In the genomic region with DNA sequence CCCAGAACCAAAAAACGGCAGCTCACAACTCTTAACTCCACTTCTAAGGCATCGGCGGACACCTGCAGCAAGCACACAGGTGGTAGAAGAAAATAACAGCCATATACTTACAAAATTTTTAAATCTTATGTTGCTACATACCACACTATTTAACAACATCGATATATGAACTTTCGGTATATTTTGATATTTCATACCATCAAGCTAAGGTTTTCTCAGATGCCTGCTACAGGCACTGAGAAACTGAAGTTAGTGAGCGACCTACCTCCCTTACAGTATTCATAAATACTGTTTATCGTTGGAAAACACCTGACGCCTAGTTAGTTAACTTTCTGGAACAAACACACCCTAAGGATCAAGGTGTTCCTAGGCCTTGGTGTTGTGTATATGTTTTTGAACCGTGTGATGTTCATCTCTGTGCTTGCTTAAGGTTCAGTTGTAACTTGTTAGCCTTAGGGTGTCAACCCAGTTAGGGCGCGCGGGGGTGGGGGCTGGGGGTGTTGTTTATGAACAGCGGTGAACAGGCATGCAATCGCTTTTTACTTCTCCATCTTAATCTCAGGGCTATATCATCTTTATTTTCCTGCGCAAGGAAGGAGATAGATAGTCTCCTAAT, we compare ENCODE assay signal across 10 mouse cellular contexts. TPM values are rescaled to one million over a fixed set of nuclear protein-coding genes. Genes with fewer than 3 reads are reported as not detected.
A peak's percentile ranks its signal among the peaks of the same experiment; 100 is the strongest.
DNase-seq lines count a peak whose midpoint lies in the region; ATAC-seq and TF ChIP-seq lines count a peak whose summit lies in the region.
"Had no signal": no experiment of that assay in that cellular context is flagged by ENCODE, and none has a peak within 500 bp of the region (broad histone marks: within the 10 kb centered on the region; RNA-seq: fewer than 3 reads in every experiment).

No protein-coding gene starts in this region.

- peaks cover 26% of the 10 kb centered on the region; the same call in 1 of the 2 replicates for H3K4me1 ChIP-seq in forebrain, postnatal 0 days (ENCODE audit: insufficient read depth)
- H3K4me1 ChIP-seq in limb, embryonic 15.5 days, result peaks cover 48% of the 10 kb centered on the region

- no peak for TF ChIP-seq CTCF in forebrain, postnatal 0 days (IDR thresholded peaks at IDR 0.05; ENCODE audit: low read depth)

- no peak overlapping the region for H3K4me3 ChIP-seq in forebrain, postnatal 0 days (ENCODE audit: low read depth, low read length)
- H3K4me3 ChIP-seq in limb, embryonic 15.5 days, result no peak overlapping the region; the same call in 1 of the 2 replicates

- intact Hi-C loops in heart, postnatal 25 days (cut with DNase I), result no loop called here
- intact Hi-C loops in left cerebral cortex, postnatal 4 days (cut with DNase I), result no loop called here

- WGBS in forebrain, postnatal 0 days, result 87% methylated on average over 15 of the region's 15 CpGs
- 69% methylated on average over 15 of the region's 15 CpGs for WGBS in limb, embryonic 15.5 days

- peaks cover 16% of the 10 kb centered on the region for H3K36me3 ChIP-seq in forebrain, postnatal 0 days (ENCODE audit: insufficient read depth)
- peaks cover 19% of the 10 kb centered on the region for H3K36me3 ChIP-seq in limb, embryonic 15.5 days

- DNase-seq in heart, adult 11 months, result peak; percentile 80
- DNase-seq in heart, postnatal 25 days (ENCODE audit: low spot score), result no peak
- DNase-seq in A20 (ENCODE audit: low read depth, low spot score), result peak; percentile 27
- no peak for DNase-seq in forebrain, postnatal 0 days
- DNase-seq in left cerebral cortex, postnatal 4 days, result no peak
- DNase-seq in layer of hippocampus, postnatal 10 days (ENCODE audit: low spot score in 2 of 2), result no peak

- no peak overlapping the region for H3K9ac ChIP-seq in forebrain, postnatal 0 days
- no peak overlapping the region for H3K9ac ChIP-seq in limb, embryonic 15.5 days

- H3K27me3 ChIP-seq in forebrain, postnatal 0 days (ENCODE audit: insufficient read depth, low read length), result no peaks in the 10 kb centered on the region
- no peaks in the 10 kb centered on the region for H3K27me3 ChIP-seq in limb, embryonic 15.5 days

- no peaks in the 10 kb centered on the region for H3K9me3 ChIP-seq in forebrain, postnatal 0 days (ENCODE audit: low read length)
- no peaks in the 10 kb centered on the region for H3K9me3 ChIP-seq in limb, embryonic 15.5 days

- H3K27ac ChIP-seq in forebrain, postnatal 0 days (ENCODE audit: low read depth, low read length), result no peak overlapping the region
- H3K27ac ChIP-seq in limb, embryonic 15.5 days, result peak overlapping the region; percentile 78; the same call in 1 of the 2 replicates

- H3K4me2 ChIP-seq in forebrain, postnatal 0 days (ENCODE audit: low read depth), result peak overlapping the region; percentile 81; the same call in 1 of the 2 replicates
- peak overlapping the region; percentile 67 for H3K4me2 ChIP-seq in limb, embryonic 15.5 days

- ATAC-seq in forebrain, postnatal 0 days, result no peak
- ATAC-seq in limb, embryonic 15.5 days (ENCODE audit: insufficient number of reproducible peaks, low FRiP score, low TSS enrichment, low read depth), result no peak
- no peak for ATAC-seq in granulocyte monocyte progenitor cell, adult 5-6 weeks (replicated peaks; ENCODE audit: poor library complexity, severe bottlenecking)

RNA-seq across cellular contexts. Expression of a gene that starts 1.6 kb away (rescaled TPM):
- total RNA-seq in heart, postnatal 25 days (2021), result 100 to 1,000 TPM; 341 to 607 TPM
- 122 and 176 TPM in 2 replicates for total RNA-seq in forebrain, postnatal 0 days (2014; rRNA removed)
- polyA plus RNA-seq in forebrain, postnatal 0 days (2015; fragmentation: Nextera tagmentation; extraction: Ambion mirVana), result 116 and 135 TPM in 2 replicates
- polyA plus RNA-seq in limb, embryonic 15.5 days (2015; fragmentation: Nextera tagmentation; extraction: Ambion mirVana), result 151 and 157 TPM in 2 replicates
- total RNA-seq in granulocyte monocyte progenitor cell, adult 5-6 weeks (2014; fragmentation: Nextera tagmentation), result 80.1 and 110 TPM in 2 replicates
- total RNA-seq in granulocyte monocyte progenitor cell, adult 5-6 weeks (2017), result 79.0 and 80.5 TPM in 2 replicates
- total RNA-seq in left cerebral cortex, postnatal 4 days (2021), result 10 to 100 TPM; 65.2 to 69.2 TPM
- total RNA-seq in layer of hippocampus, postnatal 10 days (2021), result 10 to 100 TPM; 36.5 to 46.1 TPM

RNA-seq across cellular contexts. Expression of a gene that starts 20.7 kb away (rescaled TPM):
- 1 to 10 TPM; 1.1 to 2.1 TPM for total RNA-seq in heart, postnatal 25 days (2021)
- total RNA-seq in forebrain, postnatal 0 days (2014; rRNA removed), result not detected in 2 replicates
- not detected in 2 replicates for polyA plus RNA-seq in forebrain, postnatal 0 days (2015; fragmentation: Nextera tagmentation; extraction: Ambion mirVana)
- polyA plus RNA-seq in limb, embryonic 15.5 days (2015; fragmentation: Nextera tagmentation; extraction: Ambion mirVana), result 0.82 and 1.2 TPM in 2 replicates
- total RNA-seq in granulocyte monocyte progenitor cell, adult 5-6 weeks (2014; fragmentation: Nextera tagmentation), result not detected in 2 replicates
- total RNA-seq in granulocyte monocyte progenitor cell, adult 5-6 weeks (2017), result not detected in 2 replicates
- total RNA-seq in left cerebral cortex, postnatal 4 days (2021), result not detected
- not detected for total RNA-seq in layer of hippocampus, postnatal 10 days (2021)
- total RNA-seq: layer of hippocampus, adult 8-10 months had no signal
- polyA plus RNA-seq: testis, adult 2 months had no signal

RNA-seq across cellular contexts. Expression of a gene that starts 31.1 kb away (rescaled TPM):
- 100 to 1,000 TPM; 266 to 290 TPM for total RNA-seq in heart, postnatal 25 days (2021)
- total RNA-seq in forebrain, postnatal 0 days (2014; rRNA removed), result 0.54 and 1.6 TPM in 2 replicates
- polyA plus RNA-seq in forebrain, postnatal 0 days (2015; fragmentation: Nextera tagmentation; extraction: Ambion mirVana), result 0.82 and 1.4 TPM in 2 replicates
- polyA plus RNA-seq in limb, embryonic 15.5 days (2015; fragmentation: Nextera tagmentation; extraction: Ambion mirVana), result 8.7 and 18.4 TPM in 2 replicates
- total RNA-seq in granulocyte monocyte progenitor cell, adult 5-6 weeks (2014; fragmentation: Nextera tagmentation), result not detected in 2 replicates
- total RNA-seq in granulocyte monocyte progenitor cell, adult 5-6 weeks (2017), result not detected in 2 replicates
- 1 to 10 TPM; 1.1 TPM for total RNA-seq in left cerebral cortex, postnatal 4 days (2021)
- under 1 TPM; 0.41 to 0.49 TPM for total RNA-seq in layer of hippocampus, postnatal 10 days (2021)

RNA-seq across cellular contexts. Expression of a gene that starts 37.9 kb away (rescaled TPM):
- total RNA-seq in heart, postnatal 25 days (2021), result 10 to 100 TPM; 25.2 to 25.9 TPM
- total RNA-seq in forebrain, postnatal 0 days (2014; rRNA removed), result 25.7 and 31.8 TPM in 2 replicates
- 27.8 and 35.9 TPM in 2 replicates for polyA plus RNA-seq in forebrain, postnatal 0 days (2015; fragmentation: Nextera tagmentation; extraction: Ambion mirVana)
- polyA plus RNA-seq in limb, embryonic 15.5 days (2015; fragmentation: Nextera tagmentation; extraction: Ambion mirVana), result 38.9 and 42.0 TPM in 2 replicates
- 15.6 and 43.7 TPM in 2 replicates for total RNA-seq in granulocyte monocyte progenitor cell, adult 5-6 weeks (2014; fragmentation: Nextera tagmentation)
- total RNA-seq in granulocyte monocyte progenitor cell, adult 5-6 weeks (2017), result 50.5 and 57.8 TPM in 2 replicates
- total RNA-seq in left cerebral cortex, postnatal 4 days (2021), result 10 to 100 TPM; 28.0 to 28.1 TPM
- 10 to 100 TPM; 27.5 to 28.6 TPM for total RNA-seq in layer of hippocampus, postnatal 10 days (2021)

RNA-seq across cellular contexts. Expression of a gene that starts 40.3 kb away (rescaled TPM):
- total RNA-seq in heart, postnatal 25 days (2021), result 1 to 10 TPM; 1.9 to 2.4 TPM
- 17.7 and 19.3 TPM in 2 replicates for total RNA-seq in forebrain, postnatal 0 days (2014; rRNA removed)
- polyA plus RNA-seq in forebrain, postnatal 0 days (2015; fragmentation: Nextera tagmentation; extraction: Ambion mirVana), result 17.6 and 19.2 TPM in 2 replicates
- polyA plus RNA-seq in limb, embryonic 15.5 days (2015; fragmentation: Nextera tagmentation; extraction: Ambion mirVana), result 1.9 and 2.7 TPM in 2 replicates
- total RNA-seq in granulocyte monocyte progenitor cell, adult 5-6 weeks (2014; fragmentation: Nextera tagmentation), result not detected in 2 replicates
- not detected in 2 replicates for total RNA-seq in granulocyte monocyte progenitor cell, adult 5-6 weeks (2017)
- 10 to 100 TPM; 32.3 to 33.0 TPM for total RNA-seq in left cerebral cortex, postnatal 4 days (2021)
- 10 to 100 TPM; 41.3 to 45.5 TPM for total RNA-seq in layer of hippocampus, postnatal 10 days (2021)

Comparison
In these comparisons a context has a peak if more than half of its experiments do, and no peak if none do; other contexts are left out.
1. DNase-seq: peak in heart, adult 11 months (single experiment) and A20 (single experiment); none in heart, postnatal 25 days (single experiment), forebrain, postnatal 0 days (single experiment), left cerebral cortex, postnatal 4 days (single experiment) and layer of hippocampus, postnatal 10 days (0 of 2).
2. RNA of a gene that starts 31.1 kb away (total RNA-seq): 266 to 290 TPM in heart, postnatal 25 days; 0.54 to 1.6 TPM in forebrain, postnatal 0 days, 1.1 TPM in left cerebral cortex, postnatal 4 days, 0.41 to 0.49 TPM in layer of hippocampus, postnatal 10 days and not detected in granulocyte monocyte progenitor cell, adult 5-6 weeks; every median in the first group is over 100 times any median in the second.